Mouse (Mus musculus) lung, embryonic 16.5 days (tissue): ENCODE measurements at regions not wholly inside any gene's neighbourhood (a gene's known extent, or its start where the extent isn't known, plus 50 kb on each side); places are given as distances from the start of the nearest gene placed in this dataset.

ENCODE experiments used
- ATAC-seq: fragments of 200-750 bp; cut with Nextera tagmentation; 2 replicates; pipeline ENCODE4 v1.8.0; 2017; ENCODE audit warnings: low read depth, mild to moderate bottlenecking, moderate library complexity
- H3K27ac ChIP-seq: fragments of 300-500 bp; sonication (generic); 2 replicates; pipeline ENCODE4 v1.5.1; 2014; ENCODE audit warnings: mild to moderate bottlenecking, control low read depth, low read length
- H3K27me3 ChIP-seq: fragments of 300-500 bp; sonication (generic); 2 replicates; pipeline ENCODE4 v1.6.1; 2014; ENCODE audit warnings: low read depth, low read length, mixed read lengths; ENCODE audit not compliant: control insufficient read depth, insufficient read depth
- H3K36me3 ChIP-seq: fragments of 300-500 bp; sonication (generic); 2 replicates; pipeline ENCODE4 v1.6.1; 2014; ENCODE audit warnings: low read length; ENCODE audit not compliant: control insufficient read depth, insufficient read depth
- H3K4me1 ChIP-seq: fragments of 300-500 bp; sonication (generic); replicated peaks from 2 replicates; pipeline ENCODE4 v1.6.1; 2014; ENCODE audit warnings: low read length, mixed read lengths; ENCODE audit not compliant: control insufficient read depth, insufficient read depth
- H3K4me2 ChIP-seq: fragments of 300-500 bp; sonication (generic); 2 replicates; pipeline ENCODE4 v1.6.1; 2014; ENCODE audit warnings: low read depth, low read length, control low read depth
- H3K4me3 ChIP-seq: fragments of 300-500 bp; sonication (generic); 2 replicates; pipeline ENCODE4 v1.5.1; 2014; ENCODE audit warnings: mild to moderate bottlenecking, low read length, control low read depth
- H3K9ac ChIP-seq: fragments of 300-500 bp; sonication (generic); 2 replicates; pipeline ENCODE4 v1.6.1; 2014; ENCODE audit warnings: low read length, control low read depth
- H3K9me3 ChIP-seq: fragments of 300-500 bp; sonication (generic); 2 replicates; pipeline ENCODE4 v1.6.1; 2016; ENCODE audit warnings: low read length; ENCODE audit not compliant: control insufficient read depth
- WGBS: fragments of 180-500 bp; shearing (Covaris S2); extraction: QIAGEN DNeasy Blood & Tissue Kit; methylation state at CpG from one replicate; pipeline ENCODE4 v1.1.7; 2014; 5-methylcytosine and 5-hydroxymethylcytosine counted together

DNA sequence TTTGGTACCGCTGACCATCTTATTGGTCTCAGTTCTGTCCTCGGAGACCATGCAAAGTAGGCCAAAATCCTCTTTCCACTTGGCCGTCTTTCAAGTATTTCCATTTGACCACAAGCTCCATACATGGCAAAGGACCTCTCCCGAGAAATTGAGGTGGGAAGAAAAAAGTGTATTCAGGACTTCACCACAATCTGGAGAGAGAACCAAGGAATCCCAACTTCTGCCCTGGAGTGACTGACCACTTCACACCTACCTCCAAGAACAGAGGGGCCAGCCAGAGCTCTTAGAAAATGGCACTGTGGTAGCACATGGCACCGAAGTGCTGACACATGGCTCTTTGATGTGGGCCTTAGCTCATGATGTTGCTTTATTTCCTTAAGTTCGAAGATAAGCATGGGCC lies 105.9 kb upstream of the Bcl6 start:
- Histone ChIP-seq H3K27me3 (no peaks in the 10 kb centered on the region), H3K9ac (no peak overlapping the region), H3K4me2 (no peak overlapping the region), H3K9me3 (no peaks in the 10 kb centered on the region), H3K4me1 (no peaks in the 10 kb centered on the region), H3K27ac (no peak overlapping the region), H3K4me3 (no peak overlapping the region), H3K36me3 (no peaks in the 10 kb centered on the region)
- ATAC-seq = no peak
- WGBS = 72% methylated on average over 6 of the region's 6 CpGs

DNA sequence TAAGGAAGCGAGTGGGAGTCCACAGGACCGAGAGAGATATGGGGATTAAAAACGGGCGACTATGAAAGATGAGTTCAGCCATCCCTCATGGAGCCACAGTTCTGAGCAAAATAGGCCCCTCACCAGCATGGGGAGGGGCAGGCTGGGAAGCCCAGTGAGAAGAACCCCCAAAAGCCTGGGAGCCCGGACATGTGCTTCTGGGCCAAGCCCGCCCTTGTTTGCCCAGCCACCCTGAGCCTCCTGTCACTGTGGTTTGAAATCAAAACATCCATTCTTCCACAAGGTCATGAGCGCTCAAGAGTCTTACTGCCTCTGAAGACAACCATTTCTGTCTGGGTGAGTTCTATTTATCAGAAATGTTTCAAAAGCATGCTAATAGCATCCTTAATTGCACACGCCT lies 105.0 kb upstream of the Bcl6 start:
- Histone ChIP-seq H3K27ac (no peak overlapping the region), H3K9ac (no peak overlapping the region), H3K9me3 (no peaks in the 10 kb centered on the region), H3K27me3 (no peaks in the 10 kb centered on the region), H3K4me2 (no peak overlapping the region), H3K4me1 (no peaks in the 10 kb centered on the region), H3K4me3 (no peak overlapping the region), H3K36me3 (no peaks in the 10 kb centered on the region)
- ATAC-seq = no peak
- WGBS = 87% methylated on average over 8 of the region's 8 CpGs

DNA sequence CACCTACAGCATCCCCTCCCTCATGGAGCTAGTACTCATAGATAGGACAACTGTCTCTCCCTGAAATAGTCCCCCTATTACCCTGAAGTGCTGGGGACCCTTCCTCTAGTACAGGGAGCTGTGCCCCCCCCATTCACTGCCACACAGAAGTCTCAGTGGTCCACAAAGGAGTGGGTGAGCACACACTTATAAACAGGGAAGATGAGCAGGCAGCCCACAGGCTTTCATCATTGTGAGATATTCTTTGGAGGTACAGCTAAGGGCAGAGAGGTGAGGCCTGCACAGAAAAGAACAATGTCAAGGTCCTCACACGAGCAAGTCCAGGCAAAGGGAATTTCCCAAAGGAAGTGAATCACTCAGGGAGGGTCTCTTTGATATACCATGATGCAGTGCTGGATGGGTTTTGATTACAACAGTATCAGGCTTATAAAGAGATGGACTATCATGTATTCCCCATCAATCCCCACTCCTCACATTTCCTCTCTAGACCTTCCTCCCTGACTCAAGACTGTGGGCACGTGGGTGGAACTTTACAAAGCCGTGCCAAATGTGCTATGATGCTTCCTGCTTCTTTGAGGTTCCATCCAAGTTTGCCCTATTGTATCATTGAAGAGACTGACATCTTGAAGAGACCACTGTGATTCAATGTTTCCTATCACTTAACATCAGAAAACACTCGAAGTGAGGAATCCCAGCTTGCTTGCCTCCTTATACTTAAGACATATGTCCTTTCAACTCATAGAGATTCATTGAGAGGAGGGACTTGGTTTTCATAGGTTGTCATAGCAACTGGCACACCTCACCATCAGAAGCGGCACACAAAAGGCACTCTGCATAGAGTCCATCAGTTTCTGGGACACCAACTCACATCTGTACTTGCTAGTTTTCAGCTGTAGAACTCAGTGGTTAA lies 104.2 kb upstream of the Bcl6 start:
- no peak overlapping the region for H3K4me2 ChIP-seq
- H3K9ac ChIP-seq = no peak overlapping the region
- 59% methylated on average over 5 of the region's 5 CpGs for WGBS
- ATAC-seq = no peak
- H3K36me3 ChIP-seq = no peaks in the 10 kb centered on the region
- no peak overlapping the region for H3K4me3 ChIP-seq
- H3K27ac ChIP-seq = no peak overlapping the region
- no peaks in the 10 kb centered on the region for H3K4me1 ChIP-seq
- no peaks in the 10 kb centered on the region for H3K9me3 ChIP-seq
- no peaks in the 10 kb centered on the region for H3K27me3 ChIP-seq

DNA sequence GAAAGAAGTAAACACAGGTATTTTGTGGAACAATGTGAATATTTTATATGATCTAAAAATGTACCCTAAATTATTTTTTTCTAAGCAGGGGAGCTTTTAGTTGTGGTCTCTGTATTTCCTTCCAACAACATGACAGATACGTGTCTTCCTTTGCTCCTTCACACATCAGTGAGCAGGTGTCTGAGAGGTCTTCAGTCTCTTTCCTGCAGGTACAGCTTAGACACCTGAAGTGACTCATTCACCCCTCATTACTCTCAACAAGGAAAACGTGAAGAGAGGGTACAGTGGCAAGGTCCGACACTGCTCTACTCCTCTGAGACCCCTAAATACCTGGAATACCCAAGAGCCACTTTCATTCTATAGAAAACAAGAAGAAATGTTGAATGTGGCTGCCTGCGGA lies 103.5 kb upstream of the Bcl6 start:
- no peaks in the 10 kb centered on the region for H3K4me1 ChIP-seq
- H3K27ac ChIP-seq = no peak overlapping the region
- no peak overlapping the region for H3K9ac ChIP-seq
- no peak for ATAC-seq
- no peaks in the 10 kb centered on the region for H3K27me3 ChIP-seq
- no peak overlapping the region for H3K4me2 ChIP-seq
- no peak overlapping the region for H3K4me3 ChIP-seq
- no peaks in the 10 kb centered on the region for H3K36me3 ChIP-seq
- H3K9me3 ChIP-seq = no peaks in the 10 kb centered on the region
- whole genome bisulfite sequencing = 69% methylated on average over 4 of the region's 4 CpGs

DNA sequence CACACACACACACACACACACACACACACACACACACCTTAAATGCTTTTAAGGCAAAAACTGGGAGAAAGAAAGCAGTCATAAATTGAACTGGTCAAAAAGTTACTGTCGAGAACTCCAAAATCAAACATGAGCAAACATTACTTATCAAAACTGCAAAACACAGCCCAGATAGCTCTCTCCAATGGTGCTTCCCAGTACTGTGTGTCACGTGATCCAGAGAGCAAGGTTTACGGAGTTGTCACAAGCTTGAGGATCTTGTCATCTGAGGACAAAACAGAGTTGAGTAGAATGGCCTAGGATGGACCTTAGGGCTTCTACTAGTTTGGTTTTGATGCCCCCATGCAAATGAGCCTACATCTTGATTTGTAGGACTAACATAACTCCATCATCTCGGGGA lies 102.3 kb upstream of the Bcl6 start:
- Histone ChIP-seq H3K4me2 (no peak overlapping the region), H3K36me3 (no peaks in the 10 kb centered on the region), H3K9me3 (no peaks in the 10 kb centered on the region), H3K4me3 (no peak overlapping the region), H3K27me3 (no peaks in the 10 kb centered on the region), H3K9ac (no peak overlapping the region), H3K27ac (no peak overlapping the region), H3K4me1 (no peaks in the 10 kb centered on the region)
- no peak for ATAC-seq
- 69% methylated on average over 4 of the region's 4 CpGs for WGBS

DNA sequence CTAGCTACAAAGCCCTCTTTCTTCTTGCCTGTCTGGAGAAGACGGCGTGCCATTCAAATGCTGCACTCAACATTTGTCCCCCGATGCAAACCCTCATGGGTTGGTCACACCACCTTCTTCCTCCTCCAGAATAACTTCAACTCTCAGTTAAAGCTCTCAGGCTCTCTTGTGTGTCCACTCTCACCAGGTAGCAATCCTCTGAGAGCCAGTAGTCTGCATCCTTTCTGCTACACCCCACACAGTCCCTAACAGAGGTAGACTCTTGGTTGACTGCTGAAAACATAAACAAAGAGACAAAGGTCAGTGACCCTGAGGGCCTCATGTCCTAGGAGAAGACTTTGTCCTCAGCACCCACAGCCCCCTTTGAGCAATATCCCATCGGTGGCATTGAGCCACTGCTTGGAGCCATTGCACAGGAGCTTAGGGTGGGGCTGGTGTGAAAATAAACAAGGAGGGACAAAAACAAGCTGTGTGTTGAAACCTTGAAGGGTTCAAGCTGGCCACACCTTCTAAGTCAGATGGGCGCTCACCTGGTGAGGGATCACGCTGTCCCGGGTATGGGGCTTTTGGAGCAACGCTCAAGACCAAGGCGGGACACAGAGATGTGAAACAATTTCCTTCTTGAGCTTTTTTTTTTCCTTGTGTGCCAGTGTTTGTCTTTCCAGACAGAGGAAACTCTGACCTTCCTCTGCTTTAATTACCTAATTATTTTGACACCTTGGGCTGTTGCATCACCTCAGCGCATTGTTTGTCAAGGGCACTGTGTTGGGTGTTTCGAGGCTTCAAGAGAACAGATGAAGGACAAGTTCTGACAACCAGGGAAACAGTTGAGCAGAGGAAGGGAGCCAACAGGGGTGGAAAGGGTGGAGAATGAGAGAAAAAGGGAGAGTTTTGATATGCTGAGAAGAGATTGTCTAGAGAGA lies 101.4 kb upstream of the Bcl6 start:
- Histone ChIP-seq H3K4me2 (no peak overlapping the region), H3K4me3 (no peak overlapping the region), H3K9me3 (no peaks in the 10 kb centered on the region), H3K36me3 (no peaks in the 10 kb centered on the region), H3K27me3 (no peaks in the 10 kb centered on the region), H3K9ac (no peak overlapping the region), H3K27ac (no peak overlapping the region), H3K4me1 (no peaks in the 10 kb centered on the region)
- no peak for ATAC-seq
- 78% methylated on average over 11 of the region's 11 CpGs for WGBS

DNA sequence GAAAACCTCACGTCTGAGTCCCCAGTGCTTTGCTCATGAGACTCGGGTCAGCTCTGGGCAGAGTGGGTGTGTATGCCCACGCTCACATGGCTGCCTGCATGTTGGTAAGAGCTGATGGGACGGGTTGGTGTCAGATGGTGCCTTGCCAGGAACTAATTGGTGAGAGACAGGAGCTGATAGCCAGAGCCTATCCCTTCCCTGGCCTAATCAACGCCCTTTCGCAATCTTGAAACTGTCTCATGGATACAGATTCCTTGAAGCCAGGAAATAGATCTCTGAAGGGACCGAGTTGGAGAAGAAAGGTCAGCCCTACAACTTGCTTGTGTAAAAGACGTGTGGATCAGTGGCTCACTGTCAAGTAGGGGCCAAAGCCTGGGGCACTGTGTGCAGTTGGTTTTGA lies 95.3 kb upstream of the Bcl6 start:
- H3K9me3 ChIP-seq = no peaks in the 10 kb centered on the region
- H3K4me3 ChIP-seq = no peak overlapping the region
- no peak overlapping the region for H3K9ac ChIP-seq
- no peaks in the 10 kb centered on the region for H3K36me3 ChIP-seq
- no peak overlapping the region for H3K4me2 ChIP-seq
- H3K27ac ChIP-seq = no peak overlapping the region
- no peak for ATAC-seq
- no peaks in the 10 kb centered on the region for H3K4me1 ChIP-seq
- H3K27me3 ChIP-seq = no peaks in the 10 kb centered on the region
- WGBS = 64% methylated on average over 8 of the region's 8 CpGs

DNA sequence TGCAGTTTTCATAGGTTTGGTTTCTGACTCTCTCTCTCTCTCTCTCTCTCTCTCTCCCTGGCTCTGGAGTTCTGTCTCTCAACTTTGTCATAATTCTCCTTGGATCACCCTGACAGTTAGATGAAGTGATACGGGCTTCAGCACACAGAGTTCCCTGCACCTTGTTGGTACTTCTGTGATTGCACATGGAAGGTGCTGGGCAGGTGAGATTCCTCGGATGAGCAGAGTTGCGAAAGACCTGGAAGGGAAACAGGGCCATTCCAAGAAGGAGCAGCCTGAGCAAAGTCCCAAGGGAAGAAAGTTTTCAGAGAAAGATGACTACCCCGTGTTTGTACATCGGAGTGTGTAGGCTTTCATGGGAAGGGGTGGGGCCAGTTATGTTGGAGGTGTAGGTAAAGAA lies 91.8 kb upstream of the Bcl6 start:
- Histone ChIP-seq H3K4me1 (no peaks in the 10 kb centered on the region), H3K27ac (no peak overlapping the region), H3K9me3 (no peaks in the 10 kb centered on the region), H3K4me3 (no peak overlapping the region), H3K4me2 (no peak overlapping the region), H3K9ac (no peak overlapping the region), H3K36me3 (no peaks in the 10 kb centered on the region), H3K27me3 (no peaks in the 10 kb centered on the region)
- 79% methylated on average over 5 of the region's 5 CpGs for WGBS
- ATAC-seq = no peak

DNA sequence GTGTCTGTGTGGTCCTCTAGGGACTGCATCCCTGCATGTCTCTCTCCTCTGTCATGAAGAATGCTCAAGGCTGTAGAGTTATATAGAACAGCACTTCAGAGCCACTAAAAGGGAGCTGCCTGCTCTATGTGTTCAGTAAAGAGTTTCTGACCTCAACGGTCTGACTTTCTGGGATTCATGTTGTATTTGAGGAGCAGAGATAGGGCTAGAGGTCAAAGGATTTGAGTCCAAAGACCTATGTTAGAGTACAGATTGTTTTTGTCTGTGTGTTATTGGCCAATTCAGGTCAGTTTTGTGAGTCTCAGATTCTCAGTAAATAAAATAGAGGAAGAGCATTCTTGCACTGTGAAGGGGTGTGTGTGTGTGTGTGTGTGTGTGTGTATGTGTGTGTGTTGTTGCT lies 90.0 kb upstream of the Bcl6 start:
- H3K36me3 ChIP-seq = no peaks in the 10 kb centered on the region
- H3K9me3 ChIP-seq = no peaks in the 10 kb centered on the region
- no peak overlapping the region for H3K27ac ChIP-seq
- ATAC-seq = no peak
- no peak overlapping the region for H3K4me3 ChIP-seq
- WGBS = 75% methylated on average over 1 of the region's 1 CpGs
- no peaks in the 10 kb centered on the region for H3K4me1 ChIP-seq
- H3K9ac ChIP-seq = no peak overlapping the region
- H3K27me3 ChIP-seq = no peaks in the 10 kb centered on the region
- H3K4me2 ChIP-seq = no peak overlapping the region
